Mouse (Mus musculus) hematopoietic stem cell, adult 5-6 weeks (primary cell): Measurements from ENCODE around the gene Slc6a21. TPM values are rescaled to one million over a fixed set of nuclear protein-coding genes. Genes with fewer than 3 reads are reported as not detected.

Source experiments
- ATAC-seq, 2 experiments: fragments of 125-278 bp in 1 of 2; replicated peaks in 1 of 2; 2 replicates each; pipeline ENCODE4 v1.8.0; 2016 to 2017; ENCODE audit warnings: inconsistent platforms in 2 of 2, mild to moderate bottlenecking in 2 of 2, moderate number of reproducible peaks in 2 of 2, low read depth in 1 of 2, moderate TSS enrichment in 1 of 2; ENCODE audit not compliant: low FRiP score in 2 of 2, poor library complexity in 2 of 2, severe bottlenecking in 2 of 2, insufficient read depth in 1 of 2, low TSS enrichment in 1 of 2
- total RNA-seq: library from RNA; stranded (forward); fragments of 172-1452, 232-1000 nt; gene quantifications from 2 replicates; pipeline ENCODE4 v1.2.3, GENCODE M21; 2017

The Slc6a21 gene
- total RNA-seq: 0.19 TPM in 1 of 2 replicates, not detected in the other

DNA sequence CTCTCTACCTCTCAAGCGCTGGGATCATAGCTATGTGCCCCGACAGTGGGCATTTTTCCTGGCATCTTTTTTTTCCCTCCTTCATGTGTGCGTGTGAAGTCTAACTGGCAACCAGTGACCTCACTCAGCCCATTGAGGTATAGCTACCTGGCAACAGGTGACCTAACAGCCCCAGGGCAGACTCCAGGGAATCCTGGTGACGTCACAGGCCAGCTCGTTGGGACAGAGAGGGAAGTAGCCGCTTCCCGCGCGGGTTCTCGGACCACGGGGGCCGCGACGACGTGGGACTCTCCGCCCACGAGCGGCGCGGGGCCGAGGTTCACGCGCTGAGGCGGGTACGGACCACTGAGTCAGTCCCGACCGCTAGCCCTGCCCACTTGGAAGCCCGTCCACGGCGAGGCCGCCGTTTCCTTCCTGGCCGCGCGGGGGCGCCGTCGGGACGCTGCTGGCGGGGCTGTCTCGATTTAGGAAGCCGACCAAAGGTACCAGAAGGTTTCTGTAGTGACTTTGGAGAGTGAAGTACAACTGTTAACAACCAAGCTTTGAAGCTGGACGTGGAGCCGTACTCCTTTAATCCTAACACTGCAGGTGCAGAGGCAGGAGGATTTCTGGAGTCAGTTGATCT is at the start of gene Slc6a21:
Slc6a21 (plus strand) TSS at position 378 of the 625 bp plus-strand sequence.
- peak; percentile 49 to 65; a peak in 2 of 4 replicates for ATAC-seq

DNA sequence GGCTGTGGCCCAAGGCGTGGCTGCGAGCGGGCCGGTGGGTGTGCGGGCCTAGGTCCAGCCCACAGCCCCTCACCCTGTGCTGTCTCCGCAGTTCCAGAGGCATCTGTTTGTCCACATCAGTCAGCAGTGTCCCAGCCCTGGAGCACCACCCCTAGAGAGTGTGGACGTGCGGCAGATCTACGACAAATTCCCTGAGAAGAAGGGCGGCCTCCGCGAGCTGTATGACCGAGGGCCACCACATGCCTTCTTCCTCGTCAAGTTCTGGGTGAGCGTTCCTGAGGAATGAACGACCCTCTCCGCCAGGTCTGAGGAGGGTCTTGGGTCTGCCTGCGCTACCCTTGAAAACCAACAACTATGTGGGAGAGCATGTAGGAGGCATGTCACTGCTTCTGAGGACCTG is 48.8 kb upstream of the Slc6a21 start:
- ATAC-seq: no peak

DNA sequence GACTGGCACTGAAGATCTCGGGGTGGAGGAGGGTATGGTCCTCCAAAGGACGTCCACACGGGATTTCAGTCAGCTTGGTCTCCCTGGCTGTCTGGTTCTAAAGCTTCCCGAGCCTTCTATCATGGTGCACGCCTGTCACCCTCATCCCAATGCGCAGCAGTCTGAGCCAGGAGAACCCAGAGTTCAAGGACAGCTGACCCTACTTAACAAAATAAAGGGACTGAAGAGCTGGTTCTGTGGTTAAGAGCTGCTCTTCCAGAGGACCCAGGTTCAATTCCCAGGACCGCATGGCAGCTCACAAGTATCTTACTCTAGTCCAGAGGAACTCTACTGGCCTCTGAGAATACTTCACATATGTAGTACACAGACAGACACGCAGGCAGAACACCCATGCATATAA is 48.3 kb upstream of the Slc6a21 start:
- ATAC-seq: no peak

DNA sequence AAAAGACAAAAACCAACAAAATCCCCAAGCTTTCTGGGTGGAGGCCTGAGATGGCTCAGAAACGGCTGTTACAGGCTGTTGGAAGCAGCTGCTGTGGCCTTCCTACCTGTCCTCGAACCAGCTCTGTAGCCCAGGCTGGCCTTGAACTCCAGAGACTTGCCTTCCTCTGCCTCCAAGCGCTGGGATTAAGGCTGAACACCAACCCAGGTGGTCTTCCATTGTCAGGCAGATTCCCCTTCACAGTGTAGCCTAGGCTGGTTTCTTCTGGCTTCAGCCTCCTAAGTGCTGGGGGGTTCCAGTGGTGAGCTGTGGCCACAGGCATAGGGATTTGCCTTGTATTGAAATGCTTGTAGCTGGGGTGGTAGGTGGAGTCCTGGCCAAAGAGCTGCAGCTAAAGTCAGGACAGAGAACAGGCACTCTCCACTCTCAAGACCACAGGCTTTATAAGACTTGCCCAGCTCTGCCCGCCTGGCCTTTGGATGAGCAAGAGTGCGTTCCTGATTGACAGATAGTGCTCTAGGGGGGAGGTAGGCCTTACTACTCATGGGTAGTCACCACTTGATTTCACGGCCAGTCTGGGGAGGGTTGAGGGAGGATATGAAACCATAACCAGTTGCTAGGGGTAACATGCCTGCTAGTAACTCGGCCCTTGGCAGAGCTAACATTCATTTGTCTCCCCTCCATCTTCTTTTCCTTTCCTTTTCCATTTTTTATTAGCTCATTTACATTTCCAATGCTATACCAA is 47.7 kb upstream of the Slc6a21 start:
- no peak for ATAC-seq

DNA sequence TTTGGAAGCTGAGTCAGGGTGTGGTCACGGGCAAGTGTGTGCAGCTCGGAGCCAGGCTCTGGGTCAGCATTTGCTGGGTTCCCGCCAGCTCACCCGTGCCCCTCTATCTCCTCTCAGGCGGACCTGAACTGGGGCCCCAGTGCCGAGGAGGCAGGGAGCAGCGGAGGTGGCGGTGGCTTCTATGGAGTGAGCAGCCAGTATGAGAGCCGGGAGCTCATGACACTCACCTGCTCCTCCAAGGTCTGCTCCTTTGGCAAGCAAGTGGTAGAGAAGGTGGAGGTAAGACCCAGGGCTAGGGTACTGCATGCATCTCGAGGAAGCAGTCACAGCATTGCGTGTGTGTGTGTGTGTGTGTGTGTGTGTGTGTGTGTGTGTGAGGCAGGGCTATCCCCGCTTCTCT is 46.1 kb upstream of the Slc6a21 start:
- ATAC-seq: no peak

DNA sequence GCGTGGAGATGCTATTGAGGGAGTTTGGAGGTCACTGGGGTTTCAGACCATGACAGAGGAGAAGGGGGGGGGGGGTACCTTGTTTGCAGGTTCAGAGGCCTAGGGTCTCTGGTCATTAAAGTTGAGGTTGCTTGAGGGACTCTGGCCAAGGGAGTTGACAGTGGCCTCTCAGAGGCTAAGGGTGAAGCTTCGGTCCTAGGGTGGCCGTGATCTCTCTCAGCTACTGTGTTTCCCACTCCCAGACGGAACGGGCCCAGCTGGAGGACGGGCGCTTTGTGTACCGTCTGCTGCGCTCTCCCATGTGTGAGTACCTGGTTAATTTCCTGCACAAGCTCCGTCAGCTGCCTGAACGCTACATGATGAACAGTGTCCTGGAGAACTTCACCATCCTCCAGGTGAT is 45.4 kb upstream of the Slc6a21 start:
- no peak for ATAC-seq

DNA sequence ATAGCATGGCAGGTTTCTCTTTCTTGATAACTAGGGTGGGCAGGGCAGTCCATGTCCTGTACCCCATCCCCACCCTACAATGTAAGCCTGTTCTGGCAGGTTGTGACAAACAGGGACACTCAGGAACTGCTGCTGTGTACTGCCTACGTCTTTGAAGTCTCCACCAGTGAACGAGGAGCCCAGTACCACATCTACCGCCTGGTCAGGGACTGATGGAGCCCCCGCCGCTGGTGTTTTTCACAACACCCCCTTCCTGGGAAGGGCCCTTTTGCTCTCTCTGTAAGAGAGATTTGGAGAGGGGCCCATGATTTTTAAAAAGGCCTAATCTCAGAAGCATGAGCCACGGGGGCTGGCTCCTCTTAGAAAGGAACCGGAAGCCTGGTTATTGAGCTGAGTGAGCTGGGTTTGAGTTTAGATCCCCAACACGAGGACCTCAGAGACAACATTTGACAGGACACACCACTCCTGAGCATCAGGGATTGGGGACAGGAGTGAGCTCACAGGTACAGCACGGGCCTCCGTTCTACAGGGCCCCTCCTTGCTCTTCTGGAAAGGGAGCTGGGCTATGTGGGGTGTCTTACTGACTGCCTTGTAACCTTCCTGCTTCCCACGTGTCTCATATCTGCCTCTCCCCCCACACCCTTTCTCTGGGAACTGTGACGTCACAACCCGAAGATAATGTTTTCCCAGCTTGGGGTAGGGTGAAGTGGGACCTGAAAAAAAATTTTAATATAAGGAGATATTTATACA is 44.4 kb upstream of the Slc6a21 start:
- no peak for ATAC-seq

DNA sequence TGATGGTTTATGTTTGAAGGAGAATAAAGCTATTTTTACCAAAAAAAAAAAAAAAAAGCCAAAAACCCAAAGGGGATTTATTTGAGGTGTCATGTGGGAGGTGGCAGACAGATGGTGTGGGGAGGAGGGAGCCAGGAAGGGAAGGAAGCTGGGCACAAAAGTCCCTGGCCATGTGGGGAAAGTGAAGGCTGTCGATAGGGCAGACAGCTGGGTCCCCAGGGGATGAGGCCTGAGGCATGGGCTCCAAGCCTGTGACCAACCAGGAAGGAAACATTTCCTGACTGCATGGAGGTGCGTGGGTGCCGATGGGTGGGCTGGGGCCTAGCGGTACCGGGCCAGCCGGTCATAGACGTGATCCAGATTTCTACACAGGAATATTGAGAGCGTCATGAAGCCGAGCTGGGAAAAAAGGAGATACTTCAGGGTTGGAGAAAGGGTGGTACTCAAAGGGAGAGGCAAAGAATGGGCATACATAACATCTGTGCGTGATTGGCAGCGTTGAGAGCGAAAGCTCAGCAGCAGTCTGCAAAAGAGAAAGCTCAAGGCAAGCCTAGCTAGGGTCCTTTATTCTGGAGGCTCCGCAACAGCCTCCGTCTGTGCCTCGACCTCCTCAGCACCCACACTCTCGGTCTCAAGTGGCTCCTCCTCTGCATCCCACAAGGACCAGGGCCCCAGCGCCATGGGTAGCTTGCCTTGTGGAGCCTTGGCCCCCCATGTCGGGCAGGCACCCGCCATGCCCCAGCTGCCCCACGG is 43.6 kb upstream of the Slc6a21 start:
- ATAC-seq: peak; percentile 7 to 40; a peak in 2 of 4 replicates

DNA sequence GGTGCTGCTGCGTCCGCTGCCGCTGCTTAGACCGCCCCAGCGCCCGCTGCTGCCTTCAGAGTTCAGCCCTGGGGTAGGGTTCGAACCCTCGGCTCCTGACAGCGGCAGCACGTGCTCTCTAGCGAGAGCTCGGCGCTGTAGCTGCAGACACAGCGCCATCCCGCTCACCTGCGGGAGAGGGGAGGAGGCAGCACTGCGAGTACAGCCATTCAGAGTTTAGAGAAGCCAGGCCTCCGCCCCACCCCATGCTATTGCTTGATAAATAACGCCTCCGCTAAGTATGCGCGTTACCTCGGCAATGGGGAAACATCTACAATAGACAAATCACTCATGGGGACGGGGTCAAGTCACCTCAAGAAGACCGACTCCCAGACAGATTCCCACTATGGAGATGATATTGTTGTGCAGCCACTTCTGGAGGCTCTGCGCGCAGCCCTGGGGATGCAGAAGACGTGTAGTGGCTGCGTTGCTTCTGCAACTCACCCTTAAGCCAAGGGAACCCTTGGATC is 42.9 kb upstream of the Slc6a21 start:
- no peak for ATAC-seq

DNA sequence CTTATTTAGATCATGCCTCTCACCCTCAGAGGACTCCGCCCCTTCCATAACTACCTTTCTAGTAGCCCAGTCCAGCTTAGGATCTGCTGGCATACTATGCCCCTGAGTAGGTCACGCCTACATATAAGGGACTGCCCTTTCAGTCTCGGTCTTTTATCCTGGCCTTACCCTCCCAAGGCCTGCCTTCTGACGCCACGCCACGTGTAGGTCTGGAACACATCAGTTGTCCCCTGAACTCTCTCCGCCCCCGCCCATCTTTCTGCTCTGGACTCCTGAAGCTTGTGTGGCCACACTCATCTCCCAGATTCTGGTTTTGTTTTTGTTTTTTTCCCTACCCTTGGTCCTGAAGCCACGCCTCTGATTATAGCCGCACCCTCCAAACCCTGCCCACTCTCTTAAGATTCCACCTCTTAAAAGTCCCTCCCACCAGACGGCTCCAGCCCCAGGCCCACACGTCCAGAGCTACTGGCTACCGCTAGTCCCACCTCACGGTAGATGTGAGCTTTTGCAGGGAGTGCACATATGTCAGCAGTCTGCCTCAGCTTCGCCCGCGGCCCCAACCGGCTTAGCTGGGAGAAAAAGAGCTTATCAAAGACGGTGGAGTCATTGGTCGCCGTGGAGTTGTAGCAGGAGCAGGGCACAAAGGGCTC is 42.3 kb upstream of the Slc6a21 start:
- ATAC-seq: no peak

DNA sequence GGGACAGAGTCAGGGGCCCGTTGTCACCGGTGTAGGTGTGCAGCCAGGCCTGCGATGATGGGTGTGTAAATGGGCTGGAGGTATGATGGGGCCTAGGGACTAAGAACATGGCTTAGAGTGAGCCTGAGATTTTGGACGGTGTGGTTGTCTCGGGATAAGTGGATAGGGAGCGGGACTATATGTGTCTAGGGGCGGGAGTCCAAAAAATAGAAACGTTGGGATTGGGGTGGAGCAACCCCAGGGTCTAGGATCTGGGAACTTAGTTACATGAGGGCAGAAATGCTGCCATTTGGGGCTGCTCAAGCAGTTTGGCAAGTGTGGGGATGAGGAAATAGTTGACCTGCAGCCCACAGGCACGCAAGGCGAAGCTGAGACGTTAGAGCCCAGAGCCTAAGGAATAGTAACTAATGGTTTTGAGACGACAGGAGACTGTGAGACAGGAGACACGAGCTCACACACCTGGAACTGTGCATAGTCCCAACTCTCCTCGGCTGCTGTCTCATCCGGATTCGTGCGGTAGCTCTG is 41.6 kb upstream of the Slc6a21 start:
- ATAC-seq: no peak

DNA sequence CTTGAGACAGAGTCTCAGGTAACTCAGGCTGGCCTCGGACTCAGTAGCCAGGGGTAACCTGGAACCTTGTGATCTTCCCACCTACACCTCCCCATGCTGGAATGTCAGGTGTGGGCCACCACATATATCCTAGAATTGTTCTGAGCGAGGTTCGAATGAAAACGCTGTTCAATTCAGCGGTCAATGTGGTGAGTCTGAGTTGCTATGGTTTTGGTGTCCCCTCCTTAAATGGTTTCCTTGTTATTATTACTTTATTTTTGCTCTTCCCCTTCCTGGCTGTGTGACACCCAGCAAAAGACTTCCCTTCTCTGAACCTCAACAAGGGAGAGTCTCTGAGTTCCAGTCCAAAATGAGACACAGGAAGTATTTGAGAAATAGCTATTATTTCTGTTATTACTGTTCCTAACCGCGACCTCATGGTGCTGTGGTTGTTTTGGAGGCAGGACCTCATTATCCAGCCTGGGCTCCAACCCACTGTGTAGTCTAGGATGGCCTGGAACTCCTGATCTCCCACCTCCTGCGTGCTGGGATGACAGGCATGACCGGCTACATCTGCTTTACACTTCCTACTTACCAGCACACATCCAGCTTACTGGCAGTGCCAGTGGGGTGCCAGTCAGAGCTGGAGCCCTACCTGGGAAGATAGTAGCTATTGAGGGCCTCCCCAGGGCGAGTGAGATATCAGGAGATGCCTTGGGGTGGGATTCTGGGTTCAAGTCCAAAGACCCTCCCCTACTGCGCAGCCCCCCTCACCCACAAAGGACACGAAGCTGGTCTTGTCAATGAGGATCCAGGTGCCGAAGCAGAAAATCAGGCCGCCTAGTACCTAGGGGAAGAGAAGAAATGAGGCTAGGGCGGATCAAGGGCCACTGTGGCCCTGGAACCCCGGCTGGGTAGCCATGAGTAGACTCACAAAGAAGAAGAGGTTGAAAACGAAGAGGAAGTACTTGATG is 39.3 kb upstream of the Slc6a21 start:
- ATAC-seq: peak in 1 of 2 experiments; percentile 11; a peak in 3 of 4 replicates

DNA sequence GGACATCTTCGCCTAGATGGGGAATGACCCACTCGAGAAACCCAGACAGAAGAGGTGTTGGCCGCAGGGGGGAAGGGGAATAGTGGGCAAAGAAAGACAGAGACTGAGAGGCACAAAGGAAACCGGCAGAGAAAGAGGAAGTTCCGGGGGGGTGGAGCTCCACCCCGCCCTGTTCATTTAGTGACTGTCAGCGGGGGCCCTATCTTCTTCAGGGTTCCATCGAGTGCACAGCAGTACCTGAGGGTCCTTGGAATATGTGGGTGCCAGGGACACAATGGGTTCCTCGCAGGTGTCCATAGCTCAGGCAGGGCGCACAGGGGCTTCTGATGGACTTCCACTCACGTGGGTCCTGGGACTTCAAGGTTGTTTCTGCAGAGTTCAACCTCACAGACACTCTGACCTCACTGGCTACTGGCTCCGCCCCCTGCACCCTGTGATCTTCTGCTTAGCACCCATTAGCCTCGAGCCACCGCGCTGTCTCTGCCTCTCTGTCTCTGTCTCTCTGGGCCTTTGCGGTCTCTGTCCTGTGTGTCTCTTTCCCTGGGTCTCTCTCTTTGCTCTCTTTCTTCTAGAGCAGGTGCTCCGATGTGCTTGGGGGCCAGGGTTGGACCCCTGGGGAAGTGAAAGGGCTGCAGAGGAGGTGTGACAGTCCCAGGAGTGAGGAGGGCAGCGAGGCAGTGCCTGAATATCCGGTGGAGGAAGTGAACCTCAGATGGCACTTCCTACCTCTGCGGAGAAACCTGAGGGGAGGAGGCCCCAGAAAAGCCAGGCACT is 38.4 kb upstream of the Slc6a21 start, which contains the start of gene Cd37:
Cd37 (minus strand) TSS at position 393 of the 774 bp plus-strand sequence.
- peak; percentile 68 to 77 for ATAC-seq

DNA sequence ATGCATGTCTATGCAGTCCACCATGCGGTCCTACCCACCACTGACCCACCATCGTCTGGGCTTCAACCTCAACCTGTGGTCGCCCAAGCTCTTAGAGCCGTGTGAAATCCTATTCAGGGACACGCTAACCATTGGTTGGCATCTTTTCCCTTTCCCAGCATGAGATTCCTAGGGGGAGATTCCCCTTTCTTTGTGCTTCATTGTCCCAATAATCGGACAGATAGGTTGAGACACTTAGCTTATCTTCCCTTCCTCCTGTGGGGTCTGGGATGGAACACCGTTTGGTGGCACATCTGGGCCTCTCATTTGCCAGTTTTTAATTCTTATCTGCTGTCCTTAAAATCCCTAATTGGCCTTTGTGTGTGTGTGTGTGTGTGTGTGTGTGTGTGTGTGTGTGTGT is 37.2 kb upstream of the Slc6a21 start:
- ATAC-seq: no peak
